Mouse (Mus musculus) forebrain, postnatal 0 days (tissue): Measurements from ENCODE around the gene Ctbp2. TPM values are rescaled to one million over a fixed set of nuclear protein-coding genes. Genes with fewer than 3 reads are reported as not detected.

Experiments used
- ATAC-seq: fragments of 200-750 bp; cut with Nextera tagmentation; 2 replicates; pipeline ENCODE4 v1.8.0; 2017; ENCODE audit warnings: mild to moderate bottlenecking, moderate library complexity
- DNase-seq: peaks from one replicate; pipeline ENCODE4 v3.0.0-alpha.2; 2015
- H3K27ac ChIP-seq: fragments of 300-500 bp; sonication (generic); 2 replicates; pipeline ENCODE4 v1.5.1; 2014; ENCODE audit warnings: low read depth, mild to moderate bottlenecking, antibody characterized with exemption, low read length, moderate library complexity, mixed read lengths
- H3K27me3 ChIP-seq: fragments of 300-500 bp; sonication (generic); 2 replicates; pipeline ENCODE4 v1.6.1; 2014; ENCODE audit warnings: mild to moderate bottlenecking, low read length, mixed read lengths; ENCODE audit not compliant: insufficient read depth
- H3K36me3 ChIP-seq: fragments of 300-500 bp; sonication (generic); 2 replicates; pipeline ENCODE4 v1.6.1; 2014; ENCODE audit warnings: mild to moderate bottlenecking, moderate library complexity; ENCODE audit not compliant: insufficient read depth
- H3K4me1 ChIP-seq: fragments of 300-500 bp; sonication (generic); 2 replicates; pipeline ENCODE4 v1.6.1; 2014; ENCODE audit warnings: antibody characterized with exemption; ENCODE audit not compliant: insufficient read depth
- H3K4me2 ChIP-seq: fragments of 300-500 bp; sonication (generic); 2 replicates; pipeline ENCODE4 v1.6.1; 2014; ENCODE audit warnings: low read depth, mild to moderate bottlenecking, moderate library complexity
- H3K4me3 ChIP-seq: fragments of 300-500 bp; sonication (generic); 2 replicates; pipeline ENCODE4 v1.5.1; 2014; ENCODE audit warnings: low read depth, low read length, mixed read lengths
- H3K9ac ChIP-seq: fragments of 300-500 bp; sonication (generic); 2 replicates; pipeline ENCODE4 v1.6.1; 2014; ENCODE audit warnings: mild to moderate bottlenecking
- H3K9me3 ChIP-seq: fragments of 300-500 bp; sonication (generic); 2 replicates; pipeline ENCODE4 v1.6.1; 2016; ENCODE audit warnings: low read length
- CTCF ChIP-seq: sonication (generic); IDR thresholded peaks from 2 replicates; pipeline ENCODE4 v1.5.1; 2016; ENCODE audit warnings: antibody characterized with exemption, control low read depth, low read depth
- WGBS: fragments of 180-500 bp; shearing (Covaris S2); extraction: QIAGEN DNeasy Blood & Tissue Kit; methylation state at CpG from one replicate; pipeline ENCODE4 v1.1.7; 2014; 5-methylcytosine and 5-hydroxymethylcytosine counted together
- polyA plus RNA-seq: library from polyadenylated mRNA; unstranded; fragments of >200 nt; fragmentation: Nextera tagmentation; extraction: Ambion mirVana; gene quantifications from 2 replicates; pipeline ENCODE4 v1.2.1, GENCODE M21; 2015
- total RNA-seq: library from RNA; depleted of rRNA; stranded (reverse); fragments of >200 nt; gene quantifications from 2 replicates; pipeline ENCODE4 v1.2.3, GENCODE M21; 2014

Gene Ctbp2
- total and polyA plus RNA-seq, 2 experiments from 2014 or later: 35.2 to 80.3 TPM

- H3K36me3 ChIP-seq: no peaks in the 10 kb centered on the region
- no peaks in the 10 kb centered on the region for H3K9me3 ChIP-seq
- H3K27me3 ChIP-seq: no peaks in the 10 kb centered on the region
- no peak for TF ChIP-seq CTCF
- no peak for DNase-seq
- no peak overlapping the region for H3K4me2 ChIP-seq
- no peak overlapping the region for H3K4me3 ChIP-seq
- ATAC-seq: no peak
- 74% methylated on average over 4 of the region's 4 CpGs for WGBS
- H3K9ac ChIP-seq: no peak overlapping the region
- H3K4me1 ChIP-seq: peaks cover 20% of the 10 kb centered on the region
- H3K27ac ChIP-seq: no peak overlapping the region
These were observed 115.5 kb downstream of the Ctbp2 start for GRCm38 (mm10) chr7:133008663-133009062.

GRCm38 (mm10) chr7:133007343-133007742, 116.8 kb downstream of the Ctbp2 start:
- Histone ChIP-seq H3K27ac (no peak overlapping the region), H3K27me3 (no peaks in the 10 kb centered on the region), H3K36me3 (no peaks in the 10 kb centered on the region), H3K9ac (no peak overlapping the region), H3K4me1 (peaks cover 19% of the 10 kb centered on the region), H3K4me3 (no peak overlapping the region), H3K4me2 (no peak overlapping the region), H3K9me3 (no peaks in the 10 kb centered on the region)
- no peak for ATAC-seq
- TF ChIP-seq CTCF: no peak
- no peak for DNase-seq
- WGBS: 64% methylated on average over 11 of the region's 11 CpGs

- TF ChIP-seq CTCF: no peak
- no peaks in the 10 kb centered on the region for H3K27me3 ChIP-seq
- no peak overlapping the region for H3K4me2 ChIP-seq
- H3K27ac ChIP-seq: no peak overlapping the region
- no peaks in the 10 kb centered on the region for H3K36me3 ChIP-seq
- no peaks in the 10 kb centered on the region for H3K9me3 ChIP-seq
- WGBS: 82% methylated on average over 7 of the region's 7 CpGs
- no peak for DNase-seq
- peaks cover 9% of the 10 kb centered on the region for H3K4me1 ChIP-seq
- H3K4me3 ChIP-seq: no peak overlapping the region
- no peak overlapping the region for H3K9ac ChIP-seq
- ATAC-seq: no peak
These were observed 118.4 kb downstream of the Ctbp2 start for GRCm38 (mm10) chr7:133005772-133006171.

GRCm38 (mm10) chr7:133003421-133003820, 120.7 kb downstream of the Ctbp2 start:
- Histone ChIP-seq H3K9me3 (no peaks in the 10 kb centered on the region), H3K4me2 (no peak overlapping the region), H3K27me3 (no peaks in the 10 kb centered on the region), H3K4me3 (no peak overlapping the region), H3K27ac (peak overlapping the region; percentile 45; the same call in 1 of the 2 replicates), H3K36me3 (peaks cover 9% of the 10 kb centered on the region), H3K9ac (no peak overlapping the region), H3K4me1 (0 out of 2 replicates have a peak, but pooled peaks cover 3% of the 10 kb centered on the region)
- 15% methylated on average over 3 of the region's 3 CpGs for WGBS
- TF ChIP-seq CTCF: peak; percentile 98
- DNase-seq: peak; percentile 87
- ATAC-seq: peak; percentile 81

GRCm38 (mm10) chr7:133002271-133002670, 121.9 kb downstream of the Ctbp2 start:
- Histone ChIP-seq H3K4me1 (0 out of 2 replicates have a peak, but pooled peaks cover 3% of the 10 kb centered on the region), H3K9ac (no peak overlapping the region), H3K36me3 (peaks cover 20% of the 10 kb centered on the region), H3K27ac (no peak overlapping the region), H3K4me2 (no peak overlapping the region), H3K9me3 (no peaks in the 10 kb centered on the region), H3K4me3 (no peak overlapping the region), H3K27me3 (no peaks in the 10 kb centered on the region)
- ATAC-seq (no peak), DNase-seq (no peak)
- TF ChIP-seq CTCF: no peak
- 85% methylated on average over 6 of the region's 6 CpGs for WGBS

GRCm38 (mm10) chr7:133001388-133001787, 122.8 kb downstream of the Ctbp2 start:
- Histone ChIP-seq H3K27ac (no peak overlapping the region), H3K4me2 (no peak overlapping the region), H3K9me3 (no peaks in the 10 kb centered on the region), H3K4me3 (no peak overlapping the region), H3K9ac (no peak overlapping the region), H3K27me3 (no peaks in the 10 kb centered on the region), H3K36me3 (peaks cover 20% of the 10 kb centered on the region), H3K4me1 (0 out of 2 replicates have a peak, but pooled peaks cover 3% of the 10 kb centered on the region)
- ATAC-seq (no peak), DNase-seq (no peak)
- no peak for TF ChIP-seq CTCF
- 90% methylated on average over 3 of the region's 3 CpGs for WGBS

GRCm38 (mm10) chr7:132999061-132999460, 125.1 kb downstream of the Ctbp2 start:
- Histone ChIP-seq H3K4me3 (no peak overlapping the region), H3K27me3 (no peaks in the 10 kb centered on the region), H3K4me1 (0 out of 2 replicates have a peak, but pooled peaks cover 3% of the 10 kb centered on the region), H3K36me3 (peaks cover 20% of the 10 kb centered on the region), H3K4me2 (no peak overlapping the region), H3K9me3 (no peaks in the 10 kb centered on the region), H3K27ac (no peak overlapping the region), H3K9ac (no peak overlapping the region)
- no peak for TF ChIP-seq CTCF
- WGBS: 96% methylated on average over 11 of the region's 11 CpGs
- DNase-seq (no peak), ATAC-seq (no peak)
